Mouse (Mus musculus) liver, postnatal 0 days (tissue): Measurements from ENCODE around the gene Tent5a. TPM values are rescaled to one million over a fixed set of nuclear protein-coding genes. Genes with fewer than 3 reads are reported as not detected.
A peak's percentile ranks its signal among the peaks of the same experiment; 100 is the strongest.

Source experiments
- ATAC-seq: fragments of 200-750 bp; cut with Nextera tagmentation; 2 replicates; pipeline ENCODE4 v1.8.0; 2017; ENCODE audit warnings: mild to moderate bottlenecking, moderate library complexity
- DNase-seq: peaks from one replicate; pipeline ENCODE4 v3.0.0-alpha.2; 2016
- H3K27ac ChIP-seq: fragments of 300-500 bp; sonication (generic); 2 replicates; pipeline ENCODE4 v1.5.1; 2014; ENCODE audit warnings: antibody characterized with exemption, moderate library complexity, mild to moderate bottlenecking, low read depth
- H3K27me3 ChIP-seq: fragments of 300-500 bp; sonication (generic); 2 replicates; pipeline ENCODE4 v1.6.1; 2014; ENCODE audit warnings: low read length, control low read depth, mixed read lengths; ENCODE audit not compliant: insufficient read depth
- H3K36me3 ChIP-seq: fragments of 300-500 bp; sonication (generic); replicated peaks from 2 replicates; pipeline ENCODE4 v1.6.1; 2014; ENCODE audit warnings: mild to moderate bottlenecking, control low read depth, low read length, moderate library complexity, mixed read lengths; ENCODE audit not compliant: insufficient read depth
- H3K4me1 ChIP-seq: fragments of 300-500 bp; sonication (generic); 2 replicates; pipeline ENCODE4 v1.6.1; 2014; ENCODE audit warnings: antibody characterized with exemption, mild to moderate bottlenecking, control low read depth; ENCODE audit not compliant: insufficient read depth
- H3K4me2 ChIP-seq: fragments of 300-500 bp; sonication (generic); 2 replicates; pipeline ENCODE4 v1.6.1; 2014; ENCODE audit warnings: low read depth, mild to moderate bottlenecking, low read length, moderate library complexity, mixed read lengths
- H3K4me3 ChIP-seq: fragments of 300-500 bp; sonication (generic); 2 replicates; pipeline ENCODE4 v1.5.1; 2014; ENCODE audit warnings: low read depth, low read length
- H3K9ac ChIP-seq: fragments of 300-500 bp; sonication (generic); replicated peaks from 2 replicates; pipeline ENCODE4 v1.6.1; 2014; ENCODE audit warnings: mild to moderate bottlenecking, moderate library complexity
- H3K9me3 ChIP-seq: fragments of 300-500 bp; sonication (generic); 2 replicates; pipeline ENCODE4 v1.6.1; 2016; ENCODE audit warnings: mild to moderate bottlenecking, control low read depth, low read length, mixed read lengths
- CTCF ChIP-seq: sonication (generic); IDR thresholded peaks from 2 replicates; pipeline ENCODE4 v1.5.1; 2016; ENCODE audit warnings: antibody characterized with exemption, low read depth
- EP300 ChIP-seq: IDR thresholded peaks from 2 replicates; pipeline ENCODE4 v1.6.1; 2016; ENCODE audit warnings: antibody characterized with exemption, low read depth, mild to moderate bottlenecking
- WGBS: fragments of 180-500 bp; shearing (Covaris S2); extraction: QIAGEN DNeasy Blood & Tissue Kit; methylation state at CpG from one replicate; pipeline ENCODE4 v1.1.7; 2014; ENCODE audit not compliant: insufficient replicate concordance; 5-methylcytosine and 5-hydroxymethylcytosine counted together
- polyA plus RNA-seq: library from polyadenylated mRNA; unstranded; fragments of >200 nt; fragmentation: Nextera tagmentation; extraction: Ambion mirVana; gene quantifications from 2 replicates; pipeline ENCODE4 v1.2.1, GENCODE M21; 2015

Gene Tent5a
- polyA plus RNA-seq, 1 experiment from 2014 or later: 22.3 TPM

DNA sequence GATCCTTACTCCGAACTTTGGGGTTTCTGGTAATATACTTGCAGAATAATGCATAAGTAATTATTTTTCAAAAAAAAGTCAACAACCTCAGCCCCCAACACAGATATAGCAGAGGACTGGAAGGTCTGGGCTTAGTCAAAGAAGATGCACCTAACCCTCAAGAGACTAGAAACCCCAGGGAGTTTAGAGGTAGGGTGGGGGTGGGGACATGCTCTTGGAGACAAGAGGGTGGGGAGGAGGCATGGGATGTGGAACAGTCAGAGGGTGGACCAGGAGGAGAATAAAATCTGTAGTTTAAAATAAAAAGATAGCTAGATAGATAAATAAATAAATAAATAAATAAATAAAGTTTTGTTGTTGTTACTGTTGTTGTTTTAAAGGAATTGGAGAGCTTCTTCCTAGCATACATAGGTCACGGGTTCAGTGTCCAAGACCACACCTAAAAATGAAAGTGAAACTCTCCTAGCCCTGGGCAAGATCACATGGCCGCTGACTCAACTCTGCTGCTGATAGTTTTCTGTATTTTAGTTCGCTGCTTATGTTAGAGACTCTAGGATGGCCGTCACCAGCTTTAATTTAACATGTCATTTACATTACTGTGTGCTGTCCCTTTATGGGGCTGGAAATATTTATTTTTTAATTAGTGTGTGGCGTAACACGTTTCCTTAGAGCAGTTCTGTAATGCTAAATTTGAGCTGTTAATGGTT, 30.2 kb upstream of the Tent5a start:
- Histone ChIP-seq H3K36me3 (no peaks in the 10 kb centered on the region), H3K27me3 (no peaks in the 10 kb centered on the region), H3K9ac (no peak overlapping the region), H3K27ac (no peak overlapping the region), H3K4me3 (no peak overlapping the region), H3K9me3 (no peaks in the 10 kb centered on the region), H3K4me2 (0 out of 2 replicates have a peak overlapping the region, but pooled peaks have one; percentile 19), H3K4me1 (0 out of 2 replicates have a peak, but pooled peaks cover 3% of the 10 kb centered on the region)
- 0 out of 2 replicates have a peak, but pooled peaks have one; percentile 38 for ATAC-seq
- DNase-seq: no peak
- no peak for TF ChIP-seq EP300
- no peak for TF ChIP-seq CTCF
- 73% methylated on average over 7 of the region's 7 CpGs for WGBS

DNA sequence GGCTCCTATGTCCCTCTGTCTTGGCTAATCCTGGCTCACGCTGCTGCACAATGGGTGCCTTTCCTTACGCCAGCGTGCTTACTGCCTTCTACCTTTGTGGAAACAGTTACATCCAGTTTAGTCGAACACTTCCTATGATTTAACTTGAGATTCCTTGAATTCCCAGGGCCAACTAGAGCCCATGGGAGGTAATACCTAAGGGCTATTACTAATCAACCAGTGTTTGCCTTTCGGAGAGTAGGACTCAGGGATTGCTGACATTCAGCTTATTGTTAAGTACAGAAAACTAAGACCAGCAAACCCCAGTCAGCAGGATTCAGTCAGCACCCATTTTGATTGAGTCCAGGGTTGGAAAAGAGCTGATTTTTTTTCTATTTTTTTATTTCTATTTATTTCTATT, 28.4 kb upstream of the Tent5a start:
- Histone ChIP-seq H3K27ac (no peak overlapping the region), H3K9me3 (no peaks in the 10 kb centered on the region), H3K36me3 (no peaks in the 10 kb centered on the region), H3K4me1 (0 out of 2 replicates have a peak, but pooled peaks cover 3% of the 10 kb centered on the region), H3K27me3 (no peaks in the 10 kb centered on the region), H3K9ac (no peak overlapping the region), H3K4me3 (no peak overlapping the region), H3K4me2 (no peak overlapping the region)
- no peak for ATAC-seq
- no peak for DNase-seq
- TF ChIP-seq EP300 (no peak), CTCF (no peak)
- 72% methylated on average over 5 of the region's 5 CpGs for WGBS

DNA sequence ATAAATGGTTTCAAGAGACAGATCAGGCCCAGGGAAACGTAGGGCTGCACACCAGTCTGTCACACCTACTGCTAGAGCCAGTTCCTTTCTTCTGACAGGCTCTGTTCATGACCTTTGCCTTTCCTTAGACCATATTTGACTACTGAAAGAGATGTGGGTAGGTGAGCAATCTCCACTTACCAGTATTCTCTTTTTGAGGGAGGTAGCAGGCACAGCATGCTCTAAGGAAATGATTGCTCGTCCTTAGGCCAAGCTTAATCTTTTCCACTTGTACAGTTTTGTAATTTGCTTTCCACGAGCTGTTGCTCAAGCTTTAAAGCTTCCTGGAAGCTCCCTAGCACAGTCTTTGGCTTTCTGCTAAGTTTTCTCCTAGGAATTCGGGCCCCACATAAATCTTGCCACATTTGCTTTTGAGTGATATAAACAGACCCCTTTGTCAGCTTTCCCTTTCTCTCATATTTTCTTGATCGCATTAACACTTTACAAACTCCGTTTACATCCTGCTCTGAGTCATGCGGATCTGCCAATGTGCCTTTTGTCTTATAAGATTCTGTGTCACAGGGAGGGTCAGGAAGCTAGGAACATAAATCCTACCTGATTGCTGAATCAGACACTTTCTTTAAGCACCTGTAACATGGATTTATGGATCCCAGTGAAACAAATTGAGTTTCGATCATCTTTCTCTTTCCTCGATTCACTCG, 20.8 kb upstream of the Tent5a start:
- WGBS: 72% methylated on average over 10 of the region's 10 CpGs

DNA sequence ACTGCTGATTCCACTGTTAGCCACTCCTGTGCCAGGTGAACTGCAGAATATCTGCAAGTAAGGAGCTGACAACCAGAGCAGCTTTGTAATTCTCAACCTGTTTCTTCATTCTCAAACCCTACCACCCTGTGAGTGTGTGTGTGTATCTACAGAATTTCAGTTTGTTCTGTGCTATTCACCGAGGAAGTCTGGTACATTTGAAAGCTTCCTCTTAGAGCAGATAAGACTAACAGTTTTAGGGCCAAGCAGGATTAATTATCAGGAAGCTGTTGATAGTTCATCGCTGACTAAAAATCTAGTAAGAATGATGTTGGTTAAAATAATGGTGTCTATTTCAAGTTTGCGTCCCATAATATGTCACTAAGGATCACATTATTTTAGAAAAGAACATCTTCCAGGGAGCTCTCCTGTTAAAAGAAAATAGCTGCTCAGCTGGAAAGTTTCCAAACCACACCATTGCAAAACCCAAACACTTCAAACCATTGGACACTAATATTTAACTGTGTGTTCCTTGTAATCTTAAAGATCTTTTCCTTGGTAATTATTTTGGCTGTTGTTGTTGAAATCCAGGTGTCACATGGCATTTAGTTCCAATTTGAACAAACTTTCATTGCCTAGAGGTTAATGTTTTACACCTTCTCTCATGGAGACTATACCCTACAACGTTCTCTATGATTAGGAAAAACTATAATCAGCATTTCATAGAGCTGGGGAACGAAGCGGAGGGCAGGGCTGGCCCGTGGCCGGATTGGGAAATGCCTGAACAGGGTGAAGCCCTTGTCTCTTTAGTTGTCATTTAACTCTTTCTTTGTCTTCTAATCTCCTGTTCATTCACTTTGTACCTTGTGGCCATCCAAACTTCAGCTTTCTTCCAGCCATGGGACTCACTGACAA, 16.0 kb upstream of the Tent5a start:
- Histone ChIP-seq H3K4me1 (peaks cover 12% of the 10 kb centered on the region; the same call in 1 of the 2 replicates), H3K27me3 (no peaks in the 10 kb centered on the region), H3K9me3 (no peaks in the 10 kb centered on the region), H3K27ac (no peak overlapping the region), H3K4me3 (no peak overlapping the region), H3K4me2 (no peak overlapping the region; the same call in 1 of the 2 replicates), H3K36me3 (no peaks in the 10 kb centered on the region), H3K9ac (no peak overlapping the region)
- peak; percentile 60; the same call in 1 of the 2 replicates for ATAC-seq
- TF ChIP-seq CTCF (no peak), EP300 (peak; percentile 35; the same call in 1 of the 2 replicates)
- DNase-seq: peak; percentile 19
- WGBS: 13% methylated on average over 8 of the region's 8 CpGs

More for the DNA sequence above, 20.8 kb upstream of the Tent5a start:
- ATAC-seq (no peak), DNase-seq (no peak)
- Histone ChIP-seq H3K9me3 (no peaks in the 10 kb centered on the region), H3K27ac (no peak overlapping the region), H3K4me2 (no peak overlapping the region), H3K27me3 (no peaks in the 10 kb centered on the region), H3K4me1 (peaks cover 10% of the 10 kb centered on the region; the same call in 1 of the 2 replicates), H3K9ac (no peak overlapping the region), H3K36me3 (no peaks in the 10 kb centered on the region), H3K4me3 (no peak overlapping the region)
- TF ChIP-seq CTCF: no peak
- TF ChIP-seq EP300: no peak

DNA sequence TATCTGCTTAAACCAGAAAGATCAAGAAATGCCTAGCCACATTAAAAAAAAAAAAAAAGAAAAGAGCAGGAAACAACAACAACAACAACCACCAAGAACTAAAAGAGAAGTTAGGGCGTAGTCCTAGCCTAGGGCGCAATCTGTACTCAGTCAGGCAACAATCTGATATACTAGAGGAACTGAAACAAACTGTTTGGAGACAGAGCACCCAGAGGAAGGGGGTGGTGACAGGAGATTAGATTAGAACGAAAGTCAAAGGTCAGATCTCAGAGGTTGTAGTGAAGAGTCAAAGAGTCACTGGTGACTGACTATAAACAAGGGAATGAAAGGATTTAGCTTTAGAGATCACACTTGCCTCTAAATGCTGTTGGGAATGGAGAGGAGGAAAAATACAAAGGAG, 13.2 kb upstream of the Tent5a start:
- ATAC-seq (peak; percentile 76), DNase-seq (no peak)
- Histone ChIP-seq H3K4me3 (no peak overlapping the region), H3K9ac (no peak overlapping the region), H3K4me2 (no peak overlapping the region), H3K27me3 (no peaks in the 10 kb centered on the region), H3K36me3 (no peaks in the 10 kb centered on the region), H3K4me1 (peaks cover 12% of the 10 kb centered on the region; the same call in 1 of the 2 replicates), H3K27ac (no peak overlapping the region), H3K9me3 (no peaks in the 10 kb centered on the region)
- TF ChIP-seq EP300 (peak; percentile 90), CTCF (no peak)
- WGBS: 23% methylated on average over 3 of the region's 3 CpGs

DNA sequence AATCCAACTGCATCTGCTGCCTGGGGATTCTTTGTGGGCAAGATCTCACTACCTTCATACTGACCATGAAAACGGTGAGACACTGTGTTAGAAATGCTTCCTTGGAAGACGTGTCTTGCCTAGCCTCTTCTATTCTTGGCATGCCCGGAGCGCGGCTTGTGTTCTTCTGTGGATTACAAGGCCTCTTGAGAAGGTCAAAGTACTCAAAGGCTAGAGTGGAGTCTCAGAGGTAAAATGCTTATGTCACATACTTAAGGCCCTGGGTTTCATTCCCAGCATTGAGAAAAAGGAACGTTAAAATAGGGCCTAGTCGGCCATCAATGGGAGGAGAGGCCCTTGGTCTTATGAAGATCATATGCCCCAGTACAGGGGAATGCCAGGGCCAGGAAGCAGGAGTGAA, 8.9 kb upstream of the Tent5a start:
- Histone ChIP-seq H3K36me3 (no peaks in the 10 kb centered on the region), H3K27me3 (no peaks in the 10 kb centered on the region)

More for the DNA sequence above, 8.9 kb upstream of the Tent5a start:
- Histone ChIP-seq H3K9ac (no peak overlapping the region), H3K4me2 (no peak overlapping the region), H3K27ac (no peak overlapping the region), H3K4me1 (no peaks in the 10 kb centered on the region), H3K9me3 (no peaks in the 10 kb centered on the region), H3K4me3 (no peak overlapping the region)
- 85% methylated on average over 7 of the region's 7 CpGs for WGBS
- no peak for DNase-seq
- ATAC-seq: no peak
- TF ChIP-seq CTCF (no peak), EP300 (no peak)
